Mouse (Mus musculus) liver, adult 2 months (tissue): ENCODE data around the gene Chaf1a. TPM values are rescaled to one million over a fixed set of nuclear protein-coding genes. Genes with fewer than 3 reads are reported as not detected.

Experiments
- DNase-seq: peaks from one replicate; pipeline ENCODE4 v3.0.0-alpha.2; 2011; ENCODE audit warnings: low read depth, low spot score; ENCODE audit errors: extremely low read depth
- H3K27ac ChIP-seq: fragments of 200-500 bp; replicated peaks from 2 replicates; pipeline ENCODE4 v1.5.1; 2012; ENCODE audit warnings: low read depth, mild to moderate bottlenecking, control low read depth, inconsistent platforms, low read length; ENCODE audit not compliant: insufficient read depth
- H3K27me3 ChIP-seq: fragments of 200-500 bp; 2 replicates; pipeline ENCODE4 v1.6.1; 2012; ENCODE audit warnings: mild to moderate bottlenecking, moderate library complexity, low read length, inconsistent platforms; ENCODE audit not compliant: control insufficient read depth, insufficient read depth
- H3K36me3 ChIP-seq: fragments of 200-500 bp; 2 replicates; pipeline ENCODE4 v1.6.1; 2012; ENCODE audit warnings: low read length, inconsistent platforms; ENCODE audit not compliant: control insufficient read depth, insufficient read depth
- H3K4me1 ChIP-seq: fragments of 200-500 bp; 2 replicates; pipeline ENCODE4 v1.6.1; 2011; ENCODE audit warnings: low read length; ENCODE audit not compliant: control insufficient read depth, insufficient read depth
- H3K4me3 ChIP-seq: fragments of 200-500 bp; 2 replicates; pipeline ENCODE4 v1.5.1; 2011; ENCODE audit warnings: low read depth, mild to moderate bottlenecking, control low read depth, low read length, moderate library complexity; ENCODE audit not compliant: insufficient read depth
- H3K79me2 ChIP-seq: fragments of 200-500 bp; 2 replicates; pipeline ENCODE4 v1.6.1; 2012; ENCODE audit warnings: inconsistent platforms, mild to moderate bottlenecking, low read length, moderate library complexity; ENCODE audit not compliant: control insufficient read depth, insufficient read depth
- H3K9ac ChIP-seq: fragments of 200-500 bp; 2 replicates; pipeline ENCODE4 v1.6.1; 2012; ENCODE audit warnings: low read depth, mild to moderate bottlenecking, control low read depth, inconsistent platforms, low read length
- CTCF ChIP-seq: fragments of 200-500 bp; IDR thresholded peaks from 2 replicates; pipeline ENCODE4 v1.5.1; 2011; ENCODE audit warnings: low read depth, low read length, control low read depth
- POLR2A ChIP-seq: fragments of 200-500 bp; IDR thresholded peaks from 2 replicates; pipeline ENCODE4 v1.6.1; 2011; ENCODE audit warnings: low read length, control low read depth; ENCODE audit not compliant: insufficient read depth; ENCODE audit errors: extremely low read depth
- WGBS: fragments of 180-500 bp; shearing (Covaris S2); methylation state at CpG from one replicate; pipeline ENCODE4 v1.1.7; 2018; 5-methylcytosine and 5-hydroxymethylcytosine counted together
- polyA plus RNA-seq: library from polyadenylated mRNA; depleted of rRNA; stranded (reverse); fragments of >200 nt; gene quantifications from 2 replicates; pipeline ENCODE4 v1.2.3, GENCODE M21; 2012
- total RNA-seq: library from RNA; depleted of rRNA; stranded (reverse); fragments of >200 nt; gene quantifications from 2 replicates; pipeline ENCODE4 v1.2.3, GENCODE M21; 2014

Gene Chaf1a
- total and polyA plus RNA-seq, 2 experiments: 0.26 to 0.37 TPM

GRCm38 (mm10) chr17:56038583-56039261 lies 1.5 kb upstream of the Chaf1a start:
- no peak overlapping the region for H3K27ac ChIP-seq
- 87% methylated on average over 8 of the region's 8 CpGs for WGBS
- peaks cover 14% of the 10 kb centered on the region for H3K4me1 ChIP-seq

DNA sequence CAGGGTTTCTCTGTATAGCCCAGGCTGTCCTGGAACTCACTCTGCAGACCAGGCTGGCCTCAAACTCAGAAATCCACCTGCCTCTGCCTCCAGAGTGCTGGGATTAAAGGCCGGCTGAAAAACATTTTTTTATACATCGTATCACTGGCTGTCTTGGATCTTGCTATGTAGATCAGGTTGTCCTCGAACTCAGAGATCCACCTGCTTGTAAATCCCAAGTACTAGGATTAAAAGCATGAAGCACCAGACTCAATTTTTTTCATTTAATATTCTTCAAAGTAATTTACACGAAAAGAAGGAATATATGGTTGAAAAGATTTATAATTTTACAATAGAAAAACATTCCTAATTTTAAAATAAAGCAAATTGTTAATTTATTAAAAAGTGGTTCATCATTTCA lies 894 bp upstream of the Chaf1a start:
- DNase-seq: no peak
- no peak overlapping the region for H3K4me3 ChIP-seq

More at GRCm38 (mm10) chr17:56038583-56039261, 1.5 kb upstream of the Chaf1a start:
- no peak for DNase-seq
- H3K27me3 ChIP-seq: no peaks in the 10 kb centered on the region
- no peak overlapping the region for H3K9ac ChIP-seq
- TF ChIP-seq POLR2A (no peak), CTCF (no peak)
- H3K79me2 ChIP-seq: peaks cover 23% of the 10 kb centered on the region
- no peaks in the 10 kb centered on the region for H3K36me3 ChIP-seq
- no peak overlapping the region for H3K4me3 ChIP-seq

GRCm38 (mm10) chr17:56040857-56041163 lies 571 bp downstream of the Chaf1a start:
- DNase-seq: no peak
- Histone ChIP-seq H3K36me3 (no peaks in the 10 kb centered on the region), H3K27ac (no peak overlapping the region), H3K9ac (no peak overlapping the region), H3K27me3 (no peaks in the 10 kb centered on the region), H3K79me2 (peaks cover 5% of the 10 kb centered on the region; the same call in 1 of the 2 replicates), H3K4me1 (peaks cover 2% of the 10 kb centered on the region; the same call in 1 of the 2 replicates), H3K4me3 (peak overlapping the region; percentile 48; the same call in 1 of the 2 replicates)
- TF ChIP-seq CTCF (no peak), POLR2A (no peak)
- WGBS: 9% methylated on average over 12 of the region's 12 CpGs

More for the DNA sequence above, 894 bp upstream of the Chaf1a start:
- TF ChIP-seq CTCF (no peak), POLR2A (no peak)
- Histone ChIP-seq H3K4me1 (peaks cover 12% of the 10 kb centered on the region), H3K27ac (no peak overlapping the region), H3K9ac (no peak overlapping the region), H3K79me2 (peaks cover 17% of the 10 kb centered on the region), H3K36me3 (no peaks in the 10 kb centered on the region), H3K27me3 (no peaks in the 10 kb centered on the region)
- WGBS: 80% methylated on average over 4 of the region's 4 CpGs

- no peaks in the 10 kb centered on the region for H3K36me3 ChIP-seq
- no peak overlapping the region for H3K4me3 ChIP-seq
- H3K4me1 ChIP-seq: peaks cover 5% of the 10 kb centered on the region
- H3K79me2 ChIP-seq: no peaks in the 10 kb centered on the region
- H3K9ac ChIP-seq: no peak overlapping the region
- no peaks in the 10 kb centered on the region for H3K27me3 ChIP-seq
- peak; percentile 72 for DNase-seq
- 0 out of 2 replicates have a peak overlapping the region, but pooled peaks have one; percentile 2 for H3K27ac ChIP-seq
- 34% methylated on average over 5 of the region's 5 CpGs for WGBS
- TF ChIP-seq POLR2A (no peak), CTCF (no peak)
These were observed 11.1 kb downstream of the Chaf1a start for GRCm38 (mm10) chr17:56051369-56051768.

DNA sequence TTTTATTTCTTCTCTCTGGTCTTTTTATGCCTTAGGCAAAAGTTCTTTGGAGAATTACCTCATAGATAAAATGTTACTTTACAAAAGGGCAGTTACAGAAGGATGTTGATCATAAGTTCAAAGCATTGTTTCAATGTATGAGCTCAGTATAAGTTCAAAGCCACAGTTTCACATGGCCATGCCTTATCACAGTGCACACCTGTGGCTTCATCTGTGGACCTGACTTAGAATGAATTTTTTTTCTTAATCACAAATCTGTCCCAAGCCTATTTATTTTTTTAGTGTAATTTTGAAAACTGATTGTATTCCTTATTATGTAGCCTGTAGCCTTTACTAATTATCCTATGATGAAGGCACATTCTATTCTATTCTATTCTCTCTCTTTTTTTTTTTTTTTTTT lies 14.7 kb downstream of the Chaf1a start:
- Histone ChIP-seq H3K4me1 (peaks cover 5% of the 10 kb centered on the region), H3K9ac (no peak overlapping the region), H3K27ac (no peak overlapping the region), H3K36me3 (no peaks in the 10 kb centered on the region), H3K4me3 (no peak overlapping the region), H3K79me2 (no peaks in the 10 kb centered on the region), H3K27me3 (no peaks in the 10 kb centered on the region)
- DNase-seq: no peak
- TF ChIP-seq CTCF (no peak), POLR2A (no peak)

DNA sequence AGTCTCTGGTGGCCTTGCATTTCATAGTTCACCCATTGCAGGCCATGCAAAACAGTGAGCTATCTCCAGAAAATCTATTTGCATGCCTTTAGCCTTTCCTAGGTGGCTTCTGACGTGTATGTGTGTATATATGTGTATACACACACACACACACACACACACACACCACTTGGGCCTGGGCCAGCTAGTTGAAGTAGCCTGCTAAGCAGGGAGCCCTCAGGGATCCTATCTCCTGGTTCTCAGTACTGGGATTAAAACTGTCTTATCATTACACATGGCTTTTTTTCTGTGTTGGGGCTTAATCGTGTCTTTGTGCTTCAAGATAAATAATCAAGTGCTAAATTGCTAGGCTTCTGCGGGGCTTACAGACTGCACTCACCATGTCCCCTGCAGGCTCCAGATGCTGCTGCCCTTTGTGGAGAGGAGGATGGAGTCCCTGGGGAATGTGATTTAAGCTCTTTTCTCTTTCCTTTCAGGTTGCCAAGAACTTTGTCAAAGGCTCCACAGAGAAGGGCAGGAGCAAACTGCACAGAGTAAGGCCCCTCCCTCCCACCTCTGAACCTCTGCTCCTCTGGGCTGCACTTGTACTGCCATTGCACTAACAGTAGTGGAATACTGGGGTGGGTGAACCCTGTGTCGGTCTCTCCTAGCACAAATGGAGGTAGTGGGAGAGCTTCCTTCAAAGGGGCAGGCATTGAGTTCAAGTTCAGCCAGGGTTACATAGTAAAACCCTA lies 15.9 kb downstream of the Chaf1a start:
- TF ChIP-seq POLR2A (no peak), CTCF (no peak)
- Histone ChIP-seq H3K9ac (no peak overlapping the region), H3K4me3 (no peak overlapping the region), H3K36me3 (no peaks in the 10 kb centered on the region), H3K79me2 (no peaks in the 10 kb centered on the region), H3K27ac (no peak overlapping the region), H3K4me1 (peaks cover 5% of the 10 kb centered on the region), H3K27me3 (no peaks in the 10 kb centered on the region)
- WGBS: 73% methylated on average over 4 of the region's 4 CpGs
- DNase-seq: no peak
